Mouse (Mus musculus) liver, postnatal 0 days (tissue): ENCODE measurements around the gene Adamts16.

Experiments used
- CTCF ChIP-seq: sonication (generic); IDR thresholded peaks from 2 replicates; pipeline ENCODE4 v1.5.1; 2016; ENCODE audit warnings: antibody characterized with exemption, low read depth
- EP300 ChIP-seq: IDR thresholded peaks from 2 replicates; pipeline ENCODE4 v1.6.1; 2016; ENCODE audit warnings: antibody characterized with exemption, low read depth, mild to moderate bottlenecking

GRCm38 (mm10) chr13:70698812-70699387, 142.7 kb downstream of the Adamts16 start:
- no peak for TF ChIP-seq CTCF
- no peak for TF ChIP-seq EP300
